Mouse (Mus musculus) embryonic facial prominence, embryonic 11.5 days (tissue): ENCODE data around the gene Igsf3. TPM values are rescaled to one million over a fixed set of nuclear protein-coding genes. Genes with fewer than 3 reads are reported as not detected.

Experiments
- ATAC-seq: fragments of 200-750 bp; cut with Nextera tagmentation; replicated peaks from 2 replicates; pipeline ENCODE4 v1.8.0; 2017; ENCODE audit warnings: low read depth; ENCODE audit not compliant: insufficient number of reproducible peaks, low FRiP score, low TSS enrichment
- DNase-seq: peaks from one replicate; pipeline ENCODE4 v3.0.0-alpha.2; 2015; ENCODE audit warnings: low spot score
- H3K27ac ChIP-seq: fragments of 300-500 bp; sonication (generic); replicated peaks from 2 replicates; pipeline ENCODE4 v1.5.1; 2014; ENCODE audit warnings: mild to moderate bottlenecking, low read depth, low read length, control low read depth
- H3K27me3 ChIP-seq: fragments of 300-500 bp; sonication (generic); 2 replicates; pipeline ENCODE4 v1.6.1; 2014; ENCODE audit warnings: mild to moderate bottlenecking, low read length, moderate library complexity, mixed read lengths; ENCODE audit not compliant: control insufficient read depth, insufficient read depth
- H3K36me3 ChIP-seq: fragments of 300-500 bp; sonication (generic); replicated peaks from 2 replicates; pipeline ENCODE4 v1.6.1; 2014; ENCODE audit warnings: low read depth, mild to moderate bottlenecking, low read length, moderate library complexity, mixed read lengths; ENCODE audit not compliant: control insufficient read depth, insufficient read depth
- H3K4me1 ChIP-seq: fragments of 300-500 bp; sonication (generic); 2 replicates; pipeline ENCODE4 v1.6.1; 2014; ENCODE audit warnings: low read length, mixed read lengths; ENCODE audit not compliant: control insufficient read depth, insufficient read depth
- H3K4me2 ChIP-seq: fragments of 300-500 bp; sonication (generic); 2 replicates; pipeline ENCODE4 v1.6.1; 2014; ENCODE audit warnings: low read depth, mild to moderate bottlenecking, control low read depth, low read length, moderate library complexity
- H3K4me3 ChIP-seq: fragments of 300-500 bp; sonication (generic); 2 replicates; pipeline ENCODE4 v1.5.1; 2014; ENCODE audit warnings: low read depth, low read length, control low read depth
- H3K9ac ChIP-seq: fragments of 300-500 bp; sonication (generic); replicated peaks from 2 replicates; pipeline ENCODE4 v1.6.1; 2014; ENCODE audit warnings: mild to moderate bottlenecking, control low read depth, low read length
- H3K9me3 ChIP-seq: fragments of 300-500 bp; sonication (generic); replicated peaks from 2 replicates; pipeline ENCODE4 v1.6.1; 2016; ENCODE audit warnings: mild to moderate bottlenecking, low read length, inconsistent platforms, mixed read lengths; ENCODE audit not compliant: control insufficient read depth
- WGBS: fragments of 180-500 bp; shearing (Covaris S2); extraction: QIAGEN DNeasy Blood & Tissue Kit; methylation state at CpG from one replicate; pipeline ENCODE4 v1.1.7; 2014; 5-methylcytosine and 5-hydroxymethylcytosine counted together
- polyA plus RNA-seq: library from polyadenylated mRNA; unstranded; fragments of >200 nt; fragmentation: Nextera tagmentation; extraction: Ambion mirVana; gene quantifications from 2 replicates; pipeline ENCODE4 v1.2.1, GENCODE M21; 2014

Gene Igsf3
- 40.6 and 42.3 TPM in 2 replicates for polyA plus RNA-seq

DNA sequence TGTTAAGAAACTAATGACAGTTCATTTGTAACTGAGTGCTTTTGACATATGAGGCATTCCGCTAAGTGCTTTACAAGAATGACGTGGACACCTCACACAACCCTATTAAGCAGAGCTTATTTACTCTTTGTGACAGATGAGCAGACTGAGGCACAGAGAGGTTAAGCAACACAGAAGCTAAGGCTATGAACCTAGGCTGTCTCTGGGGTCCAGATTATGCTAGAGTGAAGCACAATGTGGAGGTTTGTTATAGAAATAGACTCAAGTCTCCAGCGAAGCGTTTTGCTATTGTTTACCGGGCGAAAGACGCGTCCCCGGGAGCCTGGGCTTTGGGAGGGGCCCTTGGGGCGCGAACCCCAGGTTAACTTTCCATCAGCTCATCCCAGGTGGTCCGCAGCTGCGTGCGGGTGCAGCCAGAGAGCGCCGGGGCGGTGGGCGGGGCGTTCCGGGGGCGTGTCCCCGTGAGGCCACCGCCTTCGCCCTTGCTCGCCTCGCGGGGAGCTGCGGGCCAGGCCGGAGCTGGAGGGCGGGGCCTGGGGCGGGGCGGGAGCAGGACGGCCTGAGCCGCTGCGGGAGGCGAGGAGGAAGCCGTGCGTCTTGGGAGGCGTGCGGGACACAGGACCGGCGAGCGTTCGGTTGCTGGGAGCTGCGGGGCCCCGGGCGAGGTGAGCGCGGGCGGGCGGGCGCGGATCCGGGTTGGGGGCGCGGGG is at the start of gene Igsf3:
Gene Igsf3 (plus strand): TSS at position 546 of the 710 bp plus-strand sequence.
- 5% methylated on average over 35 of the region's 56 CpGs for WGBS
- Histone ChIP-seq H3K9ac (peak within 1 kb of the TSS; percentile 90), H3K27ac (peak within 1 kb of the TSS; percentile 81), H3K4me3 (peak within 1 kb of the TSS; percentile 93), H3K9me3 (no peaks in the 10 kb centered on the region), H3K36me3 (no peaks in the 10 kb centered on the region), H3K4me2 (peak within 1 kb of the TSS; percentile 86), H3K4me1 (peaks cover 7% of the 10 kb centered on the region), H3K27me3 (no peaks in the 10 kb centered on the region)
- peak; percentile 92 for DNase-seq
- ATAC-seq: peak; percentile 80

DNA sequence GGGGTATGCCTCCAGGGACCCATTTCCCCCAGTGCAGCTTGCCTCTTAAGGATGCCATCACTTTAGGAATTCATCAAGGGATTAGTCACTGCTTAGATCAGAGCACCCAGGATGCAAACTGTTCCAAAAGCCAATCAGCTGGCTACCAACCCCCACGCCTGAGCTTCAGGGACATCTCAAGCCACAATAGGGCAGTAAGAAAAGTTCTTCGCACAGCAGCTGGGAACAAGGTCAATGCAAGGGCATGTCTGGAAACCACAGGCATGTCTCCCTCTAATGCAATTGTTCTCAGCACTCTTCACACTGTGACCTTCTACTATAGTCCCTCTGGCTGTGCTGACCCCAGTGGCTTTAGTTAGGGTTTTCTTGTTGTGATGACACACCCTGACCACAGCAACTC is 49.6 kb upstream of the Igsf3 start:
- no peak overlapping the region for H3K4me3 ChIP-seq
- H3K27me3 ChIP-seq: no peaks in the 10 kb centered on the region
- H3K9ac ChIP-seq: no peak overlapping the region
- ATAC-seq (no peak), DNase-seq (no peak)
- WGBS: 49% methylated on average over 2 of the region's 2 CpGs
- no peak overlapping the region for H3K4me2 ChIP-seq
- H3K9me3 ChIP-seq: no peaks in the 10 kb centered on the region
- no peaks in the 10 kb centered on the region for H3K36me3 ChIP-seq
- 0 out of 2 replicates have a peak overlapping the region, but pooled peaks have one; percentile 9 for H3K27ac ChIP-seq
- H3K4me1 ChIP-seq: no peaks in the 10 kb centered on the region

DNA sequence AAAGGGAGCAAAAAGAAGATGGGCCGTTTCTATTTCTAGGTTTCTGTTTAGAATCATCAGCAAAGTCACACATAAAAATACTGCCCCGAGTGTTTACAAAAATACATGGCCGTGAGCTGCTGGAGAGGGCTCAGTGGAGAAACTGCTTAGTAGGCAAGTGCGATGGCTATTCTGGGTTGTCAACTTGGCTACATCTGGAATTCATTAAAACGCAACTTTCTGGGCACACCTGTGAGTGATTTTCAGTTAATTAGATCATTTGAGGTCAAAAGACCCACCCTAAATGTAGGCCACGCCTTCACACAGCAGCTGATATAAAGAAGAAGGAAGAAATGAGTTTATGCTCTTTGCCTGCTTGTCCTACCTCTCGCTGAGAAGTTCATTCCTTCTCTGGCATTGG is 48.3 kb upstream of the Igsf3 start:
- Histone ChIP-seq H3K9me3 (no peaks in the 10 kb centered on the region), H3K4me3 (no peak overlapping the region), H3K36me3 (no peaks in the 10 kb centered on the region), H3K4me1 (no peaks in the 10 kb centered on the region), H3K27me3 (no peaks in the 10 kb centered on the region), H3K27ac (peak overlapping the region; percentile 44; the same call in 1 of the 2 replicates), H3K9ac (no peak overlapping the region), H3K4me2 (no peak overlapping the region)
- DNase-seq (peak; percentile 92), ATAC-seq (no peak; the same call in 1 of the 2 replicates)
- 33% methylated on average over 7 of the region's 7 CpGs for WGBS

DNA sequence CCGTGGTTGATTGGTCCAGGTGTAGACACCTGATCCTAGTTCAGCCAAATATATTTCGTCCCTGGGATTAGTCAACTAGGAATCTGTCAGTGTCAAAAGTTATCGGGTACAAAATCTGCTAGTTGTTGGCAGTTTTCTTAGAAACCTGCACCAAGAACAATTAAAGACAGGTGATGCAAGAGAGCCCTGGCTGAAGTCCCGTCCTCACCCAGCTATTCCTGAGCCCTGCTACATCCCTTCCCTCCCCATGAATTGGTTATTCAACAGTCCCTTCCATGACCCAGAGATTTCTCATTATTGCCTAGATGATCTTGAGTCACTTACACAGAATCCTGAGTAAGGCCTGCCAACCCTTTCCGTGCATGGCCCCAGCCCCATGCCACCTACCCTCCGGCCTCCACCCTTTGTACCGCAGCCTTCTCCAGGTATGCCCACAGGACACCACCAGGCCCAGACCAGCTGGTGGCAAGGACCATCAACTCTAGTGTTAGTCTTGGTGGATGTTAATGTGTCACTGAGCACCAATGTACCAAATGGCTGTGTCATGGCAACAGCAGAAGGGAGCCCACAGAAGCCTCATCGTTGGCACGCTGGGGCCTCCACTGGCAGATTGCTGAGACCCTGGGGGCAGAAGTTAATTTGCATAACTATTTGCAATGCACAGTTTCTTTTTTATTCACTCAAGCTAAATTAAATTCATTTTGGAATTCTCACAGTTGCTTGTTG is 33.5 kb upstream of the Igsf3 start:
- 86% methylated on average over 9 of the region's 9 CpGs for whole genome bisulfite sequencing
- no peaks in the 10 kb centered on the region for H3K36me3 ChIP-seq
- H3K4me2 ChIP-seq: no peak overlapping the region
- no peaks in the 10 kb centered on the region for H3K27me3 ChIP-seq
- no peaks in the 10 kb centered on the region for H3K9me3 ChIP-seq
- DNase-seq (no peak), ATAC-seq (no peak)
- no peak overlapping the region for H3K4me3 ChIP-seq
- H3K4me1 ChIP-seq: no peaks in the 10 kb centered on the region
- no peak overlapping the region for H3K9ac ChIP-seq
- no peak overlapping the region for H3K27ac ChIP-seq

DNA sequence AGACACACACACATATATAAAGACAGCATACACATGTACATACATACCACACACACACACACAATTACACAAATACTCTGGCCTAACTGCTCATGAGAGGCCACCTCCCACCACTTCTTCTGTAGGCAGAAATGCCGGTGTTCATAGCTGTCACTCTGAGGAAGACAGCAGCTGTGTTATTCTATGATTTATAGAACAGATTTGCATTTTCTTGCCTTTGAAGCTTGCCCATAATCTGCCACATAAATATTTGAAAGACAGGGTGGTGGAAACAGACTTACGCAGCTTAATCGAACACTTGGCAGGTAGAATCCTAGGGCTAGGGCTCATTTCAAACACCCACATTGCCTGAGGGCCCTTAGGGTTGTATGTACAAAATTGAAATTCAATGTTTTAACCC is 32.6 kb upstream of the Igsf3 start:
- H3K36me3 ChIP-seq: no peaks in the 10 kb centered on the region
- WGBS: 83% methylated on average over 3 of the region's 3 CpGs
- H3K27me3 ChIP-seq: no peaks in the 10 kb centered on the region
- DNase-seq: no peak
- no peaks in the 10 kb centered on the region for H3K9me3 ChIP-seq
- H3K4me3 ChIP-seq: no peak overlapping the region
- no peak overlapping the region for H3K9ac ChIP-seq
- no peak overlapping the region for H3K4me2 ChIP-seq
- ATAC-seq: no peak
- peaks cover 5% of the 10 kb centered on the region; the same call in 1 of the 2 replicates for H3K4me1 ChIP-seq
- no peak overlapping the region for H3K27ac ChIP-seq

DNA sequence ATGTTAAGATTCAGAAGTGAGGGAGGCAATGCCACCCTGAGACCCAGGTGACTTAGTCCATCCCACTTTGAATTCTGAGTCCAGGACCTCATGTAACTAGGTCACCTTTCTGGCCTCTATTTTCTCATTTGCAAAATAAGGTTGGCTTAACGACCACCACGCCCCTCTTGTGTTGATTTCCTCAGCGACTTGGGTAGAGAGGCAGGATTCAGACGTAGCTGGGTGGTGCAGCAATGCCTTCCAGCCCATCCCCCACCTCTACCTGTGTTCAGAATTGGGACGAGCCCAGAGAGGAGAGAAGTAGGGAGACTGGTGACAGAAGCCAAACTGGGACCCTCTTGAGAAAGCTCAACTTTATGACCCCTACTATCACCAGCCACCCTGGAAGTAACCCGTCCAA is 31.6 kb upstream of the Igsf3 start:
- Histone ChIP-seq H3K4me1 (peaks cover 5% of the 10 kb centered on the region; the same call in 1 of the 2 replicates), H3K27ac (no peak overlapping the region), H3K4me3 (no peak overlapping the region), H3K9me3 (no peaks in the 10 kb centered on the region), H3K27me3 (no peaks in the 10 kb centered on the region), H3K9ac (no peak overlapping the region), H3K36me3 (no peaks in the 10 kb centered on the region), H3K4me2 (no peak overlapping the region)
- WGBS: 69% methylated on average over 6 of the region's 6 CpGs
- no peak for DNase-seq
- ATAC-seq: no peak

DNA sequence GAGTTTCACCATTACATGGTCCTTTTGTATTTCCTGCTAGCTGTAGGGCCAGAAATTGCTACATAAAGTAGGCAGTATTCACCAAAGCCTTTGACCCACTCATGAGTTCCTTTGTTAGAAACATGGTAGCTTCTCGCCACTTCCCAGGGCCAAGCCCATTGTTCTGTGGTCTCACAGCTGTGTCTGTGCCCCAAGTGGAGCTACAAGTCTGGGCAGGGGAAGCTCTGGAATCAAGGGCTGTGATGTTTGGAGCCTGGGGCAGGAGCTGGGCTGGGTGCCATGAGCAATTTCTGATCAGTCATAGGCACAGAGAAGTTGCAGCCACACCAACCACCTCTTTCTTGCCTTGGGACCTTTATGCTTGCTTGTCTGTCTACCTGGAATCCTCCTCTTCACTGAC is 30.1 kb upstream of the Igsf3 start:
- Histone ChIP-seq H3K9me3 (no peaks in the 10 kb centered on the region), H3K4me2 (no peak overlapping the region), H3K9ac (no peak overlapping the region), H3K27ac (no peak overlapping the region), H3K4me1 (peaks cover 5% of the 10 kb centered on the region; the same call in 1 of the 2 replicates), H3K27me3 (no peaks in the 10 kb centered on the region), H3K36me3 (no peaks in the 10 kb centered on the region), H3K4me3 (no peak overlapping the region)
- DNase-seq (no peak), ATAC-seq (no peak)
- 90% methylated on average over 1 of the region's 1 CpGs for WGBS
